Mouse (Mus musculus) hindbrain, embryonic 13.5 days (tissue): ENCODE data around the gene Hbs1l. TPM values are rescaled to one million over a fixed set of nuclear protein-coding genes. Genes with fewer than 3 reads are reported as not detected.
"Not testable (repeated sequence)": the region's sequence is repeated elsewhere in the genome, so short reads cannot be mapped to it uniquely, and the experiment has no call there.

ENCODE experiments used
- ATAC-seq: fragments of 200-750 bp; cut with Nextera tagmentation; 2 replicates; pipeline ENCODE4 v1.8.0; 2017; ENCODE audit warnings: moderate TSS enrichment; ENCODE audit not compliant: low FRiP score
- H3K27ac ChIP-seq: fragments of 300-500 bp; sonication (generic); 2 replicates; pipeline ENCODE4 v1.5.1; 2015; ENCODE audit warnings: inconsistent platforms, mild to moderate bottlenecking, moderate library complexity
- H3K27me3 ChIP-seq: fragments of 300-500 bp; sonication (generic); 2 replicates; pipeline ENCODE4 v1.6.1; 2015; ENCODE audit warnings: mild to moderate bottlenecking, inconsistent platforms
- H3K36me3 ChIP-seq: fragments of 300-500 bp; sonication (generic); 2 replicates; pipeline ENCODE4 v1.6.1; 2015; ENCODE audit warnings: mild to moderate bottlenecking, inconsistent platforms
- H3K4me1 ChIP-seq: fragments of 300-500 bp; sonication (generic); replicated peaks from 2 replicates; pipeline ENCODE4 v1.6.1; 2015; ENCODE audit warnings: inconsistent platforms
- H3K4me2 ChIP-seq: fragments of 300-500 bp; sonication (generic); 2 replicates; pipeline ENCODE4 v1.6.1; 2015; ENCODE audit warnings: inconsistent platforms, mild to moderate bottlenecking, moderate library complexity
- H3K4me3 ChIP-seq: fragments of 300-500 bp; sonication (generic); 2 replicates; pipeline ENCODE4 v1.5.1; 2015; ENCODE audit warnings: mild to moderate bottlenecking, inconsistent platforms
- H3K9ac ChIP-seq: fragments of 300-500 bp; sonication (generic); 2 replicates; pipeline ENCODE4 v1.6.1; 2015; ENCODE audit warnings: mild to moderate bottlenecking, inconsistent platforms
- H3K9me3 ChIP-seq: fragments of 300-500 bp; sonication (generic); 2 replicates; pipeline ENCODE4 v1.6.1; 2016; ENCODE audit warnings: inconsistent platforms
- WGBS: fragments of 180-500 bp; shearing (Covaris S2); methylation state at CpG from one replicate; pipeline ENCODE4 v1.1.7; 2015; 5-methylcytosine and 5-hydroxymethylcytosine counted together
- polyA plus RNA-seq: library from polyadenylated mRNA; unstranded; fragments of >200 nt; fragmentation: Nextera tagmentation; extraction: Ambion mirVana; gene quantifications from 2 replicates; pipeline ENCODE4 v1.2.1, GENCODE M21; 2015

Hbs1l gene
- polyA plus RNA-seq, 1 experiment from 2014 or later, result 99.1 TPM

GRCm38 (mm10) chr10:21372271-21372670 lies 76.5 kb downstream of the Hbs1l start:
- H3K4me1 ChIP-seq, result no peaks in the 10 kb centered on the region
- 94% methylated on average over 6 of the region's 6 CpGs for WGBS
- H3K4me2 ChIP-seq, result no peak overlapping the region
- no peaks in the 10 kb centered on the region for H3K9me3 ChIP-seq
- no peak for ATAC-seq
- peaks cover 35% of the 10 kb centered on the region for H3K36me3 ChIP-seq
- no peak overlapping the region for H3K27ac ChIP-seq
- no peaks in the 10 kb centered on the region for H3K27me3 ChIP-seq
- H3K4me3 ChIP-seq, result no peak overlapping the region
- no peak overlapping the region for H3K9ac ChIP-seq

GRCm38 (mm10) chr10:21376682-21377473 lies 81.1 kb downstream of the Hbs1l start, which contains the start of gene Aldh8a1:
TSS of gene Aldh8a1 (plus strand) at chr10:21377291.
- Histone ChIP-seq H3K36me3 (peaks cover under 1% of the 10 kb centered on the region; the same call in 1 of the 2 replicates), H3K4me2 (no peak within 1 kb of the TSS), H3K9me3 (no peaks in the 10 kb centered on the region), H3K27me3 (no peaks in the 10 kb centered on the region), H3K27ac (no peak within 1 kb of the TSS), H3K4me3 (no peak within 1 kb of the TSS), H3K4me1 (no peaks in the 10 kb centered on the region), H3K9ac (no peak within 1 kb of the TSS)
- ATAC-seq, result no peak
- 84% methylated on average over 13 of the region's 13 CpGs for WGBS

- H3K4me3 ChIP-seq, result no peak overlapping the region
- H3K36me3 ChIP-seq, result no peaks in the 10 kb centered on the region
- no peak for ATAC-seq
- H3K27me3 ChIP-seq, result 0 out of 2 replicates have a peak, but pooled peaks cover 3% of the 10 kb centered on the region
- no peaks in the 10 kb centered on the region for H3K4me1 ChIP-seq
- H3K27ac ChIP-seq, result no peak overlapping the region
- H3K4me2 ChIP-seq, result no peak overlapping the region
- 70% methylated on average over 9 of the region's 9 CpGs for WGBS
- H3K9ac ChIP-seq, result no peak overlapping the region
- H3K9me3 ChIP-seq, result no peaks in the 10 kb centered on the region
These were observed 82.6 kb downstream of the Hbs1l start for GRCm38 (mm10) chr10:21378196-21378944.

GRCm38 (mm10) chr10:21382914-21383313 lies 87.1 kb downstream of the Hbs1l start:
- Histone ChIP-seq H3K27ac (no peak overlapping the region), H3K4me2 (no peak overlapping the region), H3K27me3 (0 out of 2 replicates have a peak, but pooled peaks cover 3% of the 10 kb centered on the region), H3K9me3 (no peaks in the 10 kb centered on the region), H3K9ac (no peak overlapping the region), H3K36me3 (no peaks in the 10 kb centered on the region), H3K4me3 (no peak overlapping the region), H3K4me1 (no peaks in the 10 kb centered on the region)
- 32% methylated on average over 6 of the region's 6 CpGs for WGBS
- 0 out of 2 replicates have a peak, but pooled peaks have one; percentile 58 for ATAC-seq

- no peaks in the 10 kb centered on the region for H3K9me3 ChIP-seq
- ATAC-seq, result no peak
- H3K36me3 ChIP-seq, result no peaks in the 10 kb centered on the region
- H3K27me3 ChIP-seq, result 0 out of 2 replicates have a peak, but pooled peaks cover 3% of the 10 kb centered on the region
- H3K27ac ChIP-seq, result no peak overlapping the region
- no peak overlapping the region for H3K9ac ChIP-seq
- H3K4me1 ChIP-seq, result no peaks in the 10 kb centered on the region
- WGBS, result 81% methylated on average over 3 of the region's 3 CpGs
- H3K4me2 ChIP-seq, result no peak overlapping the region
- H3K4me3 ChIP-seq, result no peak overlapping the region
These were observed 89.4 kb downstream of the Hbs1l start for GRCm38 (mm10) chr10:21385111-21385663.

- H3K4me2 ChIP-seq, result no peak overlapping the region
- H3K9me3 ChIP-seq, result no peaks in the 10 kb centered on the region
- no peaks in the 10 kb centered on the region for H3K4me1 ChIP-seq
- no peak overlapping the region for H3K27ac ChIP-seq
- ATAC-seq, result no peak
- WGBS, result 88% methylated on average over 11 of the region's 11 CpGs
- H3K36me3 ChIP-seq, result no peaks in the 10 kb centered on the region
- H3K9ac ChIP-seq, result no peak overlapping the region
- H3K27me3 ChIP-seq, result no peaks in the 10 kb centered on the region
- H3K4me3 ChIP-seq, result no peak overlapping the region
These were observed 93.3 kb downstream of the Hbs1l start for GRCm38 (mm10) chr10:21389075-21389474.

- WGBS, result 76% methylated on average over 4 of the region's 4 CpGs
- no peaks in the 10 kb centered on the region for H3K36me3 ChIP-seq
- H3K4me2 ChIP-seq, result no peak overlapping the region
- no peak for ATAC-seq
- no peaks in the 10 kb centered on the region for H3K4me1 ChIP-seq
- H3K9me3 ChIP-seq, result no peaks in the 10 kb centered on the region
- H3K27me3 ChIP-seq, result no peaks in the 10 kb centered on the region
- no peak overlapping the region for H3K9ac ChIP-seq
- no peak overlapping the region for H3K4me3 ChIP-seq
- no peak overlapping the region for H3K27ac ChIP-seq
These were observed 94.7 kb downstream of the Hbs1l start for GRCm38 (mm10) chr10:21390440-21390839.

GRCm38 (mm10) chr10:21391286-21391685 lies 95.5 kb downstream of the Hbs1l start:
- Histone ChIP-seq H3K4me3 (no peak overlapping the region), H3K27me3 (no peaks in the 10 kb centered on the region), H3K27ac (no peak overlapping the region), H3K4me2 (no peak overlapping the region), H3K36me3 (no peaks in the 10 kb centered on the region), H3K9me3 (no peaks in the 10 kb centered on the region), H3K4me1 (no peaks in the 10 kb centered on the region), H3K9ac (no peak overlapping the region)
- no peak for ATAC-seq
- 73% methylated on average over 4 of the region's 4 CpGs for WGBS

- Histone ChIP-seq H3K9me3 (no peaks in the 10 kb centered on the region), H3K27ac (no peak overlapping the region), H3K4me1 (no peaks in the 10 kb centered on the region), H3K36me3 (no peaks in the 10 kb centered on the region), H3K9ac (no peak overlapping the region), H3K27me3 (no peaks in the 10 kb centered on the region), H3K4me3 (no peak overlapping the region), H3K4me2 (no peak overlapping the region)
- 95% methylated on average over 2 of the region's 2 CpGs for WGBS
- no peak for ATAC-seq
These were observed 97.6 kb downstream of the Hbs1l start for GRCm38 (mm10) chr10:21393390-21393789.

GRCm38 (mm10) chr10:21395426-21396139 lies 99.8 kb downstream of the Hbs1l start:
- H3K4me1 ChIP-seq, result no peaks in the 10 kb centered on the region
- no peak for ATAC-seq
- H3K27ac ChIP-seq, result no peak overlapping the region
- H3K4me2 ChIP-seq, result no peak overlapping the region
- WGBS, result 91% methylated on average over 14 of the region's 14 CpGs
- no peaks in the 10 kb centered on the region for H3K9me3 ChIP-seq
- H3K36me3 ChIP-seq, result no peaks in the 10 kb centered on the region
- H3K9ac ChIP-seq, result no peak overlapping the region
- no peak overlapping the region for H3K4me3 ChIP-seq
- no peaks in the 10 kb centered on the region for H3K27me3 ChIP-seq

GRCm38 (mm10) chr10:21398873-21399425 lies 103.2 kb downstream of the Hbs1l start:
- not testable (repeated sequence) for H3K9ac ChIP-seq, H3K27me3 ChIP-seq, H3K4me2 ChIP-seq, H3K36me3 ChIP-seq, H3K4me3 ChIP-seq, H3K4me1 ChIP-seq, H3K27ac ChIP-seq, H3K9me3 ChIP-seq, ATAC-seq
- 70% methylated on average over 6 of the region's 6 CpGs for WGBS

- H3K27ac ChIP-seq, result no peak overlapping the region
- H3K9me3 ChIP-seq, result no peaks in the 10 kb centered on the region
- no peak overlapping the region for H3K9ac ChIP-seq
- no peak for ATAC-seq
- 66% methylated on average over 8 of the region's 8 CpGs for WGBS
- H3K4me2 ChIP-seq, result no peak overlapping the region
- no peaks in the 10 kb centered on the region for H3K36me3 ChIP-seq
- H3K27me3 ChIP-seq, result no peaks in the 10 kb centered on the region
- H3K4me3 ChIP-seq, result no peak overlapping the region
- 0 out of 2 replicates have a peak, but pooled peaks cover 3% of the 10 kb centered on the region for H3K4me1 ChIP-seq
These were observed 103.8 kb downstream of the Hbs1l start for GRCm38 (mm10) chr10:21399622-21400021.
